Mouse (Mus musculus) CH12.LX (cell line): ENCODE data around the gene Armc8. TPM values are rescaled to one million over a fixed set of nuclear protein-coding genes. Genes with fewer than 3 reads are reported as not detected.

Source experiments
- DNase-seq: peaks from one replicate; pipeline ENCODE4 v3.0.0-alpha.2; 2013; ENCODE audit errors: extremely low read depth
- H3K27ac ChIP-seq: 2 replicates; pipeline ENCODE4 v1.5.1; 2012; ENCODE audit warnings: low read depth, mild to moderate bottlenecking, control low read depth, moderate library complexity; ENCODE audit not compliant: insufficient read depth
- H3K27me3 ChIP-seq: replicated peaks from 2 replicates; pipeline ENCODE3; 2012; ENCODE audit warnings: inconsistent platforms
- H3K36me3 ChIP-seq, 2 experiments: replicated peaks in 1 of 2; 2 replicates each; pipeline versions ENCODE3 to v1.6.1; 2012; ENCODE audit warnings: inconsistent platforms in 1 of 2, low read length in 1 of 2, mild to moderate bottlenecking in 1 of 2, mixed read lengths in 1 of 2, moderate library complexity in 1 of 2; ENCODE audit not compliant: control insufficient read depth in 1 of 2, insufficient read depth in 1 of 2
- H3K4me1 ChIP-seq, 2 experiments: 2 replicates each; pipeline ENCODE4 v1.6.1; 2012; ENCODE audit warnings: inconsistent platforms in 1 of 2, moderate library complexity in 1 of 2; ENCODE audit not compliant: insufficient read depth in 2 of 2, control insufficient read depth in 1 of 2
- H3K4me2 ChIP-seq: 2 replicates; pipeline ENCODE4 v1.6.1; 2012; ENCODE audit warnings: low read depth, mild to moderate bottlenecking, control low read depth; ENCODE audit not compliant: poor library complexity, insufficient read depth, severe bottlenecking
- H3K4me3 ChIP-seq, 3 experiments: fragments of 150-350 bp in 1 of 3; sonication (generic) in 1 of 3; replicated peaks in 1 of 3; 2 replicates each; pipeline versions ENCODE3 to v1.5.1; 2011 to 2012; ENCODE audit warnings: low read depth in 2 of 3, low read length in 2 of 3, mild to moderate bottlenecking in 2 of 3, moderate library complexity in 2 of 3, control low read depth in 1 of 3, improper control_type of control experiment in 1 of 3, inconsistent platforms in 1 of 3, mixed read lengths in 1 of 3; ENCODE audit not compliant: poor library complexity in 1 of 3
- H3K79me2 ChIP-seq: replicated peaks from 2 replicates; pipeline ENCODE4 v1.6.1; 2012; ENCODE audit warnings: mild to moderate bottlenecking, moderate library complexity; ENCODE audit not compliant: control insufficient read depth, poor library complexity, insufficient read depth, severe bottlenecking; ENCODE audit errors: extremely low read depth
- H3K9ac ChIP-seq: 2 replicates; pipeline ENCODE4 v1.6.1; 2012; ENCODE audit warnings: low read depth, mild to moderate bottlenecking, control low read depth, moderate library complexity; ENCODE audit not compliant: insufficient read depth
- H3K9me3 ChIP-seq: replicated peaks from 2 replicates; pipeline ENCODE3; 2012; ENCODE audit warnings: low read length, inconsistent platforms, mixed read lengths
- BHLHE40 ChIP-seq: IDR thresholded peaks from 2 replicates; pipeline ENCODE4 v1.6.1; 2011; ENCODE audit warnings: mild to moderate bottlenecking, low read depth, low read length, improper control_type of control experiment
- CHD1 ChIP-seq: IDR thresholded peaks from 2 replicates; pipeline ENCODE4 v1.6.1; 2012; ENCODE audit warnings: low read depth, low read length, improper control_type of control experiment, inconsistent platforms
- CHD2 ChIP-seq: IDR thresholded peaks from 2 replicates; pipeline ENCODE4 v1.6.1; 2011; ENCODE audit warnings: low read length, improper control_type of control experiment
- CTCF ChIP-seq, 2 experiments: IDR thresholded peaks in 1 of 2; conservative IDR thresholded peaks in 1 of 2; 2 replicates each; pipeline ENCODE4 v1.5.1; 2011 to 2012; ENCODE audit warnings: low read depth in 2 of 2, low read length in 2 of 2, improper control_type of control experiment in 1 of 2, inconsistent platforms in 1 of 2, mild to moderate bottlenecking in 1 of 2, moderate library complexity in 1 of 2
- GABPA ChIP-seq: IDR thresholded peaks from 2 replicates; pipeline ENCODE4 v1.6.1; 2012; ENCODE audit warnings: low read depth, low read length, improper control_type of control experiment, inconsistent platforms; ENCODE audit not compliant: insufficient replicate concordance
- HCFC1 ChIP-seq: IDR thresholded peaks from 2 replicates; pipeline ENCODE4 v1.6.1; 2012; ENCODE audit warnings: low read depth, mild to moderate bottlenecking, inconsistent platforms, low read length, improper control_type of control experiment
- JUN ChIP-seq: IDR thresholded peaks from 2 replicates; pipeline ENCODE4 v1.6.1; 2011; ENCODE audit warnings: low read depth, mild to moderate bottlenecking, low read length, improper control_type of control experiment, moderate library complexity; ENCODE audit not compliant: insufficient read depth
- KAT2A ChIP-seq: IDR thresholded peaks from 2 replicates; pipeline ENCODE4 v1.6.1; 2012; ENCODE audit warnings: low read length, improper control_type of control experiment, inconsistent platforms; ENCODE audit not compliant: insufficient replicate concordance
- MAZ ChIP-seq: IDR thresholded peaks from 2 replicates; pipeline ENCODE4 v1.6.1; 2012; ENCODE audit warnings: low read depth, mild to moderate bottlenecking, inconsistent platforms, low read length, improper control_type of control experiment, moderate library complexity
- MEF2A ChIP-seq: IDR thresholded peaks from 2 replicates; pipeline ENCODE4 v1.6.1; 2014; ENCODE audit warnings: low read depth, mild to moderate bottlenecking, inconsistent platforms, low read length, improper control_type of control experiment, borderline replicate concordance
- PAX5 ChIP-seq: IDR thresholded peaks from 2 replicates; pipeline ENCODE4 v1.6.1; 2012; ENCODE audit warnings: low read length, inconsistent platforms, mixed read lengths
- RAD21 ChIP-seq: IDR thresholded peaks from 2 replicates; pipeline ENCODE4 v1.6.1; 2011; ENCODE audit warnings: low read depth, mild to moderate bottlenecking, low read length, improper control_type of control experiment, moderate library complexity
- RCOR1 ChIP-seq: conservative IDR thresholded peaks from 2 replicates; pipeline ENCODE4 v1.6.1; 2012; ENCODE audit warnings: low read depth, mild to moderate bottlenecking, inconsistent platforms, low read length, improper control_type of control experiment
- SIN3A ChIP-seq: IDR thresholded peaks from 2 replicates; pipeline ENCODE4 v1.6.1; 2012; ENCODE audit warnings: low read length, improper control_type of control experiment, inconsistent platforms
- SMC3 ChIP-seq: IDR thresholded peaks from 2 replicates; pipeline ENCODE4 v1.6.1; 2011; ENCODE audit warnings: low read depth, low read length, improper control_type of control experiment
- TBP ChIP-seq: conservative IDR thresholded peaks from 2 replicates; pipeline ENCODE4 v1.6.1; 2011; ENCODE audit warnings: low read depth, low read length, improper control_type of control experiment
- TCF12 ChIP-seq: IDR thresholded peaks from 2 replicates; pipeline ENCODE4 v1.6.1; 2014; ENCODE audit warnings: low read depth, mild to moderate bottlenecking, inconsistent platforms, low read length, improper control_type of control experiment
- UBTF ChIP-seq: IDR thresholded peaks from 2 replicates; pipeline ENCODE4 v1.6.1; 2012; ENCODE audit warnings: low read depth, mild to moderate bottlenecking, inconsistent platforms, low read length, improper control_type of control experiment, moderate library complexity
- USF1 ChIP-seq: IDR thresholded peaks from 2 replicates; pipeline ENCODE4 v1.6.1; 2014; ENCODE audit warnings: low read depth, mild to moderate bottlenecking, inconsistent platforms, low read length, improper control_type of control experiment
- USF2 ChIP-seq: conservative IDR thresholded peaks from 2 replicates; pipeline ENCODE4 v1.6.1; 2011; ENCODE audit warnings: low read depth, low read length, improper control_type of control experiment
- ZMIZ1 ChIP-seq: IDR thresholded peaks from 2 replicates; pipeline ENCODE4 v1.6.1; 2012; ENCODE audit warnings: low read depth, mild to moderate bottlenecking, inconsistent platforms, low read length, improper control_type of control experiment
- ZNF384 ChIP-seq: IDR thresholded peaks from 2 replicates; pipeline ENCODE4 v1.6.1; 2012; ENCODE audit warnings: low read depth, low read length, improper control_type of control experiment, inconsistent platforms
- dilution Hi-C: fragments of 300-500 bp; cut with MboI; formaldehyde crosslinking; loops from 2 replicates; pipeline ENCODE4 v1.14.3; 2020; ENCODE audit warnings: low sequenced_read_pairs; ENCODE audit not compliant: extremely low pct_unique_long_range_greater_than_20kb, extremely low pct_ligation_motif_present
- in situ Hi-C: fragments of 300-500 bp; cut with MboI; formaldehyde crosslinking; loops from 3 replicates; pipeline ENCODE4 v1.14.3; 2019; ENCODE audit warnings: low sequenced_read_pairs, low pct_ligation_motif_present, low pct_unique_long_range_greater_than_20kb, mixed read lengths
- polyA plus RNA-seq: library from polyadenylated mRNA; unstranded; fragments of >175 nt; gene quantifications from 2 replicates; pipeline ENCODE4 v1.2.1, GENCODE M21; 2012; ENCODE audit warnings: low read depth; ENCODE audit not compliant: insufficient read length
- total RNA-seq, 2 experiments: library from RNA; depleted of rRNA; stranded (reverse); fragments of 300-350 nt in 1 of 2; fragments of >200 nt in 1 of 2; gene quantifications; 2 replicates each; pipeline ENCODE4 v1.2.3; 2012 to 2014

Armc8 gene
- total and polyA plus RNA-seq, 3 experiments: 9.3 to 16.9 (median 15.3) TPM

GRCm38 (mm10) chr9:99480764-99481163 is 87.9 kb downstream of the Armc8 start:
- H3K9ac ChIP-seq: no peak overlapping the region
- in situ Hi-C loops (no loop called here), dilution Hi-C loops (no loop called here)
- H3K27ac ChIP-seq: no peak overlapping the region
- H3K4me2 ChIP-seq: no peak overlapping the region
- H3K36me3 ChIP-seq: peaks cover 10 to 74% of the 10 kb centered on the region in 2 experiments
- DNase-seq: no peak
- H3K4me3 ChIP-seq: no peak overlapping the region
- peaks cover 14 to 20% of the 10 kb centered on the region in 2 experiments for H3K4me1 ChIP-seq
- no peaks in the 10 kb centered on the region for H3K79me2 ChIP-seq
- TF ChIP-seq ZMIZ1 (no peak), SIN3A (no peak), CHD1 (no peak), RAD21 (no peak), USF2 (no peak), BHLHE40 (no peak), USF1 (no peak)
- TF ChIP-seq, all 38 proteins: peak for 0
- no peaks in the 10 kb centered on the region for H3K9me3 ChIP-seq
- no peaks in the 10 kb centered on the region for H3K27me3 ChIP-seq

GRCm38 (mm10) chr9:99479181-99479711 is 89.5 kb downstream of the Armc8 start:
- TF ChIP-seq USF1 (no peak), HCFC1 (no peak), RCOR1 (no peak), MAZ (no peak), CHD1 (no peak), CHD2 (no peak), KAT2A (no peak), TCF12 (no peak), ZNF384 (no peak)
- TF ChIP-seq, all 38 proteins: peak for 0
- dilution Hi-C loops: no loop called here
- Histone ChIP-seq H3K9ac (no peak overlapping the region), H3K27ac (no peak overlapping the region), H3K79me2 (no peaks in the 10 kb centered on the region), H3K27me3 (no peaks in the 10 kb centered on the region), H3K4me2 (no peak overlapping the region), H3K9me3 (no peaks in the 10 kb centered on the region), H3K4me1 (peaks cover 13 to 19% of the 10 kb centered on the region in 2 experiments), H3K4me3 (no peak overlapping the region), H3K36me3 (peaks cover 15 to 79% of the 10 kb centered on the region in 2 experiments)
- in situ Hi-C loops: no loop called here
- DNase-seq: no peak

- Histone ChIP-seq H3K27ac (no peak overlapping the region), H3K4me3 (no peak overlapping the region), H3K4me2 (no peak overlapping the region), H3K9me3 (no peaks in the 10 kb centered on the region), H3K36me3 (peaks cover 8 to 21% of the 10 kb centered on the region in 2 experiments), H3K27me3 (no peaks in the 10 kb centered on the region), H3K4me1 (peaks cover 3% of the 10 kb centered on the region in 2 experiments; a peak in 2 of 4 replicates)
- in situ Hi-C loops: no loop called here
- DNase-seq: no peak
- TF ChIP-seq TCF12 (no peak), RAD21 (no peak), USF2 (no peak), PAX5 (no peak), JUN (no peak), BHLHE40 (no peak), UBTF (no peak), CTCF (conservative IDR thresholded peaks at IDR 0.05 in 1 of 2, IDR thresholded peaks at IDR 0.05 in 1 of 2; ENCODE audit: low read depth in 2 of 2, low read length in 2 of 2) (no peak), GABPA (no peak), MAZ (no peak), CHD1 (no peak), MEF2A (no peak), TBP (no peak), SIN3A (no peak), SMC3 (no peak), HCFC1 (no peak)
- TF ChIP-seq, all 38 proteins: peak for 0
- dilution Hi-C loops: no loop called here
- Histone ChIP-seq H3K79me2 (no peaks in the 10 kb centered on the region), H3K9ac (no peak overlapping the region)
These were observed 97.4 kb downstream of the Armc8 start for GRCm38 (mm10) chr9:99471334-99471733.
